Mouse (Mus musculus) embryo, embryonic 9.5 days (tissue): ENCODE results near the gene Agr3.
A peak's percentile ranks its signal among the peaks of the same experiment; 100 is the strongest.

ENCODE experiments used
- DNase-seq: peaks from one replicate; pipeline ENCODE4 v3.0.0-alpha.2; 2017; ENCODE audit errors: extremely low spot score

The Agr3 gene

DNA sequence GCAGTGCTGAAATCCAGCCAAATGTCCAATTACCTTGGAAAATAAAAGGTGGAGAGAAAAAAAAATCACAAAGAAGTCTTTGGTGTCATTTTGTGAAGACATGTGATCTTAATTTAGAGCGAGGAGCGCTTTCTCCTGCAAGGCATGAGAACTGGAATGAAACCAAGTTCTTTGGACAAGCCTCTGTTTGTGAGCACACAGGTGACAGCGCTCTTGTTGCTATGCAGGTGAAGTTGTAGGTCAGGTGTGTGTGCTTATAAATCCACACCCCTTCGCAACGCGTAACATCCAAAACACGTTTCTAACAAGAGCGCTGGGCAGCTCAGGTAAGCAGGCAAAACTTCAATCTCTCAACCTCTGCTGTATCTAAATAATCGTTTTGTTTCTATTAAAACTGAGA lies at the start of gene Agr3:
Gene Agr3 (plus strand): TSS at position 219 of the 400 bp plus-strand sequence.
- no peak for DNase-seq

- DNase-seq = no peak
Observed at GRCm38 (mm10) chr12:35884892-35885558, 40.4 kb upstream of the Agr3 start.

GRCm38 (mm10) chr12:35889383-35889782 lies 36.0 kb upstream of the Agr3 start:
- no peak for DNase-seq

DNA sequence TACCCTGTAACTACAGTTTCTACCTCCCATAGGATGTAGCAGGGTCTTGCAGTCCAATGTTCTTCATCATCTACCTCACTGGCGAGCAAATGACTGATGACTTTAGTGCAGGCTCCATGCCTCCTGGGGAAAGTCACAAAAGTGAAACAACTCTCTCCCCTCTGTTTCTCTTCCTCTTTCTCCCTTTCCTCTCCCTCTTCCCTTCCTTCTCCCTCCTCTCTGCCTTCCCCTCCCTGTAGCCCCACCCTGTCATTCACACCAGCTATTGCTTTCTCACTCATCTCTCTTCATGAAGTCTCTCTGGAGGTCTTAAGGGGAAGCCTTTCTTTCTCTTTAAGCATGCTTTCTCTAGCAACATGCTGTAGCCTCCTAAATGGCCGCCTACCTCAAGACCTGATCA lies 34.7 kb upstream of the Agr3 start:
- no peak for DNase-seq

DNA sequence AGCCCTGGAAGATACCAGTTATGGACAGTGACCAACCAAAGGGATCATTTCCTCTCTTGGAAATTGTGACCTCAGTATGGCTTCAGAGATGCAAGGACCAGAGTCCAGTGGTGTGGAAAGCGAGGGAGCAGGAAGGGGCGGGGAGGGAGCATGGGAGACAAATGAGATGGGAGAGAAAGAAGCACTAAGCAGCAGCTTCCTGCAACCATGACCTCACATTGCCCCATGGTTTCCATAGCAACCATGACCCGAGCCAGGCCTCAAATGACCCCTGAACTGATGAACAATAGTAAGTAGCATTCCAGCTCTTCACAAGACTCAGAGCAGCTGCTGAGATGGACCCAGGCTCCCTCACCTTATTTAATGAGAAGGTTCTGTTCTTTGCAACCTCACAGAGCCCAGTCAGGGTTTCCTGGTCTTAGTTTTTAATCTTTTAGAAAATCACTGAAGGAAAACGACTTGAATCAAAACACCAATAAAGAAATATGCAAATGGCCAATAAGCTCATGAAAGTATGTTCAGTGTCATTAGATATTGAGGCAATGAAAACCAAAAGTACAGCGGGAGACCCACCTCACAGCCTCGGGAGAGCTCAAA lies 31.0 kb upstream of the Agr3 start:
- DNase-seq = peak; percentile 89

DNA sequence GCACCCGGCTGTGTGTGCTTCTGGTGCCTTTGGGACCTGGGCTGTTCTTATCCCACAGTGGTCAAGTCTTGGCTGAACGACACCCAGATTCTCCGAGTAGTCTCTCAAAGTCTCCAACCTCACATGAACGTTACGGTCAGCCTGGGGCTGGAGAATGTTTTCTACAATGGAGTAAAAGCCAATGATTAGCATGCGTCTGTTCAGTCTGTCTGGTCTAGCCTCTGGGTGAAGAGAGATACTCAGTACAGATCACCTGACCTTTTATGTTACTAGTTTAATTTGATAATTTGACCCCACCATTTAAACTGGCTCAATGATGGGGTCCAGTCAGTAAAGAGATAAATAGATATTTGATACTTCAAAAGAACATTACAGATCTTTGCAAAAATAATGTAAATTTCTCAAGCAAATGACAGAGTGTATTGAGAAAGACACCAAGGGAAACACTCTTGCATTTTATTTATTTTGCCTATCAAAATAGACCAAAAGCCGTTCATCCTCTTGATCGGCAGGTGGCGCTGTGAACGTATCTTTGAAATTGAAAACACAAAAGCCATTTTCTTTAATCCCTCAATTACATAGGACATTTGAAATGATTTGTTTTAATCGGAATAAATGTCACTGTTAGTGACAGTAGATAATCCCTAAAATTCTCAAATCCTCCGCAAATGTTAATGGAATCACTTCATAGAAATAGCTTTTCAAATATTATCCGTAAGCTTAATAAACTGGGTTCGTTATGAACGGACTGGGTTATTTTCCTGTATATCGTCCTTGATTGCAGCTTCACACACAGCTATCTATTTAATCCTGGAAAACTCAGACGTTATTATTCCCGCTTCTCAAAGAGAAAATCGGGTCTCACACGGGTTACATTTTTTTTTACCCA lies 29.3 kb upstream of the Agr3 start:
- DNase-seq = peak; percentile 65

DNA sequence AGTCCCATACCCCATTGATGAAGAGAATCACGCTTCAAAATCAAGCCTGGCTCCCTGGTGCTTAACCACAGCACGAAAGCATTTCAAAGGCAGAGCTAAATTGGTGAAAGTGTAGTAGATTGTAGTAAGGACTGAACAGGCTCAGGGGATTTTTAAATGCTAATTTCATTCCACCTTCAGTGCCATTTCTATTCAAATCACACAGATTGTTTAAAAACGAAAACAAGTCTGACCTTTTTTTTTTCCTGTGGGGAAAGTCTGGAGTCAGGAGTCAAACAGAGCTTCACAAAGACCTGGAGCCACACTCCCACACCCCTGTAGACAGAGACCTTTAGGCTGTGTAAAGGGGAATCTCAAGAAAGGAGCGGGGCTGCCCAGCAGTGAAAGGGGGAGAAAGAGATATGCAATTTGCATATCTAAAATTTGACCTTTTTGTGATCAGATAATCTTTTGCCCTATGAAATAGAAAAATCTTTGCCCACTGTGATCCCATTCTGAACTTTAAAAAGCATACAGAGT lies 28.6 kb upstream of the Agr3 start:
- no peak for DNase-seq

DNA sequence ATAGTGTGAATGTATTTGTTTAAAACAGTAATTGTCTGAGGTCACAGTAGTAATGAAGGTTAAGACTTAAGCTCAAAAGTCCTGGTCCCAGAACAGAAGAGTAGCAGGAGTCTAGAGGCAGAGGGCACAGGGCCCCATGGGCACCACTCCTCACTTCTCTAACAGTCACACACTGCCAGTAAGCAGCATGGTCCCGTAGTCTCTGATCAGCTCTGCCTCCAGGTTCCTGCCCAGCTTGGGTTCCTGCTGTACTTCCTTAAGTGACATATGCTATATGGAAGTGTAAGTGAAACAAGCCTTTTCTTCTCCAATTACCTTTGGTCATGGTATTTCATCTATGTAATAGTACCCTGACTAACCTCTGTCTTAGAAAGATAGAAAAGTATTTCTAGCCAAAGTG lies 14.8 kb upstream of the Agr3 start:
- DNase-seq = no peak

DNA sequence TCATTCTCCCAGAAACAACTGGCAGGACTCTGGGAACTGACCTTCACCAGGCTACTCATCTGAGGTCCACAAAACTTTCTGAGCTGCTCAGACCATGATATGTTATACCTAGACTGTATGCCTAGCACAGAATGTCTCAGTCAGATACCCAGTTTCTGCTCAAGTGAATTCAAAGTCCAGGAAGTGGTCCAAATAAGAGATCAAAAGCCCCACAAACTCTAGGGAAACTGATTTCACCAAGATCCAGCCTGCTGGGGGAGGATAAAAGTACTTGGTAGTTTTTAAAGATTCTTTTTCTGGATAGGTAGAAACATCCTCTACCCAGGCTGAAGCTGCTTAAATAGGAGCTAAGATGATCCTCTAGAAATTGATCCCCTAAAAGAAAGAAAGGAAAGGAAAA lies 9.6 kb upstream of the Agr3 start:
- DNase-seq = no peak

DNA sequence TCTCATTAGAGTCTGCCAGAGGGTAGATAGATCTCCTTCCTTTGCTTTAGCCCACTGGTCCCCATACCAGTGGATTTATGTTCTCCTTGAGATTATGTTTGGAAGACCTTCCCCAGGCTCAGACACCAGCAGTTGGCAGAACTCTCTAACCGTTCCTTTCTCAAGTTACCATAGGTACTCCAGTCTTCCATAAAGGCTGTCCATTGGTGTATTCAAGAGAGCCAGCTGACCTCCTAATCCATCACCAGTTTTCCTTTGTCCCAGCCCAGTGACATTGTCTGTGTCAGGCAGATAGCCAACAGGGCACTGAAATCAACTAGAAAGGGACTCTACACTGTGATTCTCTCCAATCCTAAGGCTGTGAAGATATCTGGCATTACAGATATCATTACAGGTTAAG lies 9.0 kb upstream of the Agr3 start:
- DNase-seq = no peak

GRCm38 (mm10) chr12:35918031-35918430 lies 7.4 kb upstream of the Agr3 start:
- DNase-seq = no peak

DNA sequence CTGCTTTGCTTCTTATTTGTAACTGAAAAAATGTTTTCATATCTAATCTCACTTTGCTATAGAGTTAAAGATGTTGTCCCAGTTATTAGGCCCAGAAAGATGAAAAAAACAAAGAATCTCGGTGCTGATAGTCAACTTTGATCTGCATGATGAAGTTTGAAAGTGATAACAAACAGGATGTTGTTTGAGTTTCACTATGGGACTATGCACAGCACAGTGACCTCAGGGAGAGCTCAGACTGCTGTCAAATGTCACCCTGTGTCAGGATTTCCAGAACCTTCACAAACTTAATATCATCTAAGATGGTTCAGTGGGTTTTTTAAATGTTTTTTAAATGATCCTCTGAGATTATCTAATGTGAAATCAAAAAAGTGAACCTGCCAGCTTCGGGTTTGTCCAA lies 2.4 kb downstream of the Agr3 start:
- DNase-seq = no peak

DNA sequence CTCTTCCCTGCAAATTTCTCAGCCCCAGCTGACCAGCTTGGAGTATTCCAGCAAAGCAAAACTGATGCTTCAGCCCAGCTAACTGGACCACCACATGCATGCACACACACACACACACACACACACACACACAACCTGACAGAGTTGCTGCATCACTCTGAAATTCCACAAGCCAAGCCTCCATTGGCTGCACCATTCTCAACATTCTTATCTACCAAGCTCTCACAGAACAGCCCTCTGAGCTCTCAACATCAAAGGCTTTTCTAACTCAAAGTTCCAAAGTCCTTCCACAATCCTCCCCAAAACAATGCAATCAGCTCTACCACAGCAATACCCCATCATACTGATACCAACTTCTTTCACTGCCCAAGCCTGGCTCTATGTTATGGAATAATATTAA lies 7.4 kb downstream of the Agr3 start:
- no peak for DNase-seq

DNA sequence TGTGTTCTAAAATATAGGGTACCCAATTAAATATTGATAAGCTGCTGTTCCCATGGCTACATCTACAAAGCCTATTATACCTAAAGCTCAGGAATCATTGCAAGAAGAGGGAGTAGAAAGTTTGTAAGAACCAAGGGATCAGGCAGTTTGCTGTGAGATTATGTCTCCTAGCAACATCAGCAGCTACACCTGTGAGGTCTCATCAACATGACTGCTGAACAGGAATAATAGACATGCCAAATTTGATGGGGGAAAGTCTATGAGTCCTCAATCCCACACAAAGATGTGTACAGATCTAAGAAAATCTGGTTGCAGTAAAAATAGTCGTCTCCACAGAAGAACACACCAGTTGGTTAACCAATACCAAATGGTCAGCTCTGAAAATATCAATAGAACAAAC lies 26.3 kb downstream of the Agr3 start:
- DNase-seq = no peak

- DNase-seq = no peak
Observed at GRCm38 (mm10) chr12:35957235-35957634, 31.8 kb downstream of the Agr3 start.

DNA sequence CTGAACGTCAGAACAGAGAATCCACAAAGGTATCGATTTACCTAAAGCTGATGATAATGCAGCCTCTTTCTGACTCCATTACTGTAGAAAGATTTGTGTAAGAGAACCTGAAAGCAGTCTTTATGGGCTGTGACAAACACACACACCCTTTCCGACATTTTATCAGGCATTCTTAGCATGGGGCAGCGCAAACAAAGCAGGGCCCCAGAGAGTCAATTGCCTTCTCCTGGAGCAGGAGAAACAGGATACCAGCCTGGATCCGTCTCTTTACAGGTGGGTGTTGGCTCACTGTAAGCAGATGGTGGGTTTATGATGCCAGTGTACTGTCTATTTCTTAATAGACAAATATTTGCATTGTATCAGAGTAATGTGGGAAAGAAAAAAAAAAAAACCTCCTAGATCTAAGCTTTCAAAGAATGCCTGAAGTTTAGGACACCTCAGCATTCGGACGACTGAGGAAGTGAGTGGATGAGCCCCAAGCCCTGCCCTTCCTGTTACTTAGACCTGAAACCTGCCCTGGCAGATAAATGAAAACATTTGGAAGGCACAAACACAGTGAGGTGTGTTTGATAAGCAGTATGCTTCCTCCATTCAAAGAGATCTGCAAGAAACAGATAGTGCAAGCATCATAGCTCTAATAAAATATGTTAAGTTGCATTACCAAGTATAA lies 40.8 kb downstream of the Agr3 start:
- no peak for DNase-seq

DNA sequence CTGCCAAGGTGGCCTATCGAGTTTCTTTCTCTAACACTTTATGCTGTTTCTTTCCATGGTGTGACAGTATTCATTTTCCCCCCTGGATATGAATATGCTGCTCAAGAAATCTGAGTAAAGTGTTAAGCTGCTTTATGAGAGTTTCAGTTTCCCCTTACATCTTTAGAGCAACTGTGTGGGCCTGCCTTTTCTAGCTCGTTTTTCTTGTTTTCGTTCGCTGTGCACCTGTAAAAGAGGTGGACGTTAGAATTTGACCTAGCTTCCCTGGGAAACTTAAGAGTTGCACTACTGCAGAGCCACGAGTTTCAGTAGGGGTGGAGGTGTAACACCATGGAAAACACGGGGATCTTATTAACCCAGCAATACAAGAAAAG lies 41.3 kb downstream of the Agr3 start:
- DNase-seq = no peak

GRCm38 (mm10) chr12:35975898-35976297 lies 50.5 kb downstream of the Agr3 start:
- DNase-seq = no peak

DNA sequence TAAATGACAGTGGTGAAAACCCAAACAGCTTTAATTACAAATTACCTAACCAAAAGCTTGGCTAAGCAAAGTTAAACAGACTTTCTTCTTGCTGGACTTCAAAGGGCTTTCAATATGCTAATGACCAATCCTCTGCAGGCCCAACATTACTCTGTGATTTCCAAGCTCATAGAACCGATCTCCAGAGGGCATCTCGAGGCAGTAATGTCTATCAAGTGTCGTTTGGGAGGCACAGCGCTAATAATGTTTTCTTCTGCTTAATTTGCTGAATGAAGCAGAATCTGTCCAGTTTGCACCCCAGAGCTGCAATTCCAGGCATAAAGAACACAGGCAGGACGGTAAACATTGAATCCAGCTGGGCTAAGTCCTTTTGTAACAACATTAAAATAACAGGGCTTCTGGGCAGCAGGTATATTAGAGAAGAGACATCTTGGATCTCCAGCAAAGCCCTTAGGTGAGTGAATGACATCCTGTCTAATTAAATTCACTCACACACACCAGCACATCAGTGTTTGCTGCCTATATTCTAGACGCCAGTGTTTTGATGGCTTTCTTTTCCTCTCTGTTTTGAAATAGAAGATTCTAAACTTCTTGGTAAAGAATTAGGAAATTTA lies 52.3 kb downstream of the Agr3 start:
- DNase-seq = no peak

DNA sequence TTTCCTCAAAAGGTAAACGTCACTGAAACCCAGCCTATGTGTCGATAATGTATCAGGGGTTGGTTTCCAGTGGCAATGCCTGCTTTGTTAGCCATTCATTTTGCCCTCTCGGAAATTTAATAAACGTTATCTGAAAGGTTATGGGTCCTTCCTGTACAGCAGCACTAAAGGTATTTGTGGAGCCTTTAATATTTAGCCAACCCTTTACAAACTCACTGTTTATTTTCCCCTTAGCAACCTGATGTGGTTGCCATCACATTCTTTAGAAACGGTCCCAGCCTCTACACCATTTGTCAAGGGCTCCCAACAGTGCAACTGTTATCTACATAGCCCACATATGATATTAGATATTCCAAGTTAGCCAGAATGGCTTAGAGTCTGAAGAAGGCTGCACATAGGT lies 54.2 kb downstream of the Agr3 start:
- DNase-seq = no peak

- peak; percentile 47 for DNase-seq
Observed at GRCm38 (mm10) chr12:35981732-35982360, 56.4 kb downstream of the Agr3 start.
